Mouse (Mus musculus) left cerebral cortex, adult 6 months (tissue): Measurements from ENCODE around the gene Zfp473. TPM values are rescaled to one million over a fixed set of nuclear protein-coding genes. Genes with fewer than 3 reads are reported as not detected.

ENCODE experiments used
- long read RNA-seq, 2 experiments: library from polyadenylated mRNA; unstranded; transcript quantifications; one replicate each; pipeline ENCODE4 v2.0.0; 2019 to 2020
- polyA plus RNA-seq: library from polyadenylated mRNA; unstranded; fragments of <200 nt; fragmentation: Nextera tagmentation; gene quantifications from 2 replicates; pipeline ENCODE4 v1.2.3, GENCODE M21; 2021

The Zfp473 gene
- 0.18 and 0.42 TPM in 2 replicates for polyA plus RNA-seq
- long read RNA-seq, experiment 1, partial matches to known transcripts: 1 of 1 reads
- long read RNA-seq, experiment 1, other reads (novel, unspliced or antisense): 0 of 1 reads
- long read RNA-seq, experiment 2: 0 reads

DNA sequence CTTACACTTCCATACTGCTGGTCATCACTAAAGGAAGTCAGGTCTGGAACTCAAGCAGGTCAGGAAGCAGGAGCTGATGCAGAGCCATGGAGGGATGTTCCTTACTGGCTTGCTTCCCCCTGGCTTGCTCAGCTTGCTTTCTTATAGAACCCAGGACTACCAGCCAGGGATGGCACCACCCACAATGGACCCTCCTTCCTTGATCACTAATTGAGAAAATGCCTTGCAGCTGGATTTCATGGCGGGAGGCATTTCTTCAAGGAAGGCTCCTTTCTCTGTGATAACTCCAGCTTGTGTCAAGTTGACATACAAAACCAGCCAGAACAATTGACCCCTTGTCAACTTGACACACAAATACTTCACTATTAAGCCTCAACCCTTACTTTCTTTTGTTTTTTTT, at the start of gene Zfp473:
Gene Zfp473 (minus strand): TSS at position 101 of the 400 bp plus-strand sequence.

GRCm38 (mm10) chr7:44748101-44749044, 2.5 kb downstream of the Zfp473 start, which contains the start of gene Vrk3:
Gene Vrk3 (plus strand): TSS chr7:44748413.

DNA sequence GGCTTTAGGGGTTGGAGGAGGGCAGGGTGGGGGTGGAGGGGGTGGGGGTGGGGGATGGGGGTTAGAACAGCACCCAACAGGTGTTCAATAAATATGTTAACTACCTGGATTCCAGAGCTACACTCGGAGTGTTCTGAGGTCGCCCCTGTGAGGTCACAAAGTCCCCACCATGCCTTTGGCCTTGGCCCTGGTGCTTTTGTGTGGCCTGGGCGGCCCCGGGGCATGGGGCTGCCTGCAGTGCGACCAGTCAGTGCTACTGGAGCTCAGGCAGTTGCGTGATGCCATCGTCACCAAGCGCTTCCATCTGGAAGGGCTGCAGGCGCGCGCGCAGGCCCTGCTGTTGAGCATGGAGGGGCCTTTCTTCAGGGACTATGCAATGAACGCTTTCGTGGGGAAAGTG, 42.3 kb downstream of the Zfp473 start, which contains the start of gene Izumo2:
Gene Izumo2 (plus strand): TSS at position 169 of the 400 bp plus-strand sequence.

Other genes with a start within 250 kb of the Zfp473 start
- gene Mybpc2, start 226.4 kb downstream of the Zfp473 start, polyA plus RNA-seq: 0.15 and 0.18 TPM in 2 replicates
- gene Spib, start 219.0 kb downstream of the Zfp473 start, polyA plus RNA-seq: 0.05 TPM in 1 of 2 replicates, not detected in the other
- gene Pold1, start 202.2 kb downstream of the Zfp473 start, polyA plus RNA-seq: 5.5 and 5.9 TPM in 2 replicates
- gene Nr1h2, start 197.1 kb downstream of the Zfp473 start, polyA plus RNA-seq: 42.0 and 67.6 TPM in 2 replicates
- gene Napsa, start 178.7 kb downstream of the Zfp473 start, polyA plus RNA-seq: 0.23 and 0.34 TPM in 2 replicates
- 2.6 and 34.9 TPM in 2 replicates for gene Kcnc3, start 160.4 kb downstream of the Zfp473 start, polyA plus RNA-seq
- gene Myh14, start 80.2 kb downstream of the Zfp473 start, polyA plus RNA-seq: 20.8 and 23.6 TPM in 2 replicates
- not detected in 2 replicates for gene Izumo2, start 42.3 kb downstream of the Zfp473 start, polyA plus RNA-seq
- gene Vrk3, start 2.6 kb downstream of the Zfp473 start, polyA plus RNA-seq: 29.4 and 33.2 TPM in 2 replicates
- gene Nup62, start 65.0 kb upstream of the Zfp473 start, polyA plus RNA-seq: 9.7 and 11.8 TPM in 2 replicates
- 0.51 and 1.0 TPM in 2 replicates for gene Il4i1, start 65.3 kb upstream of the Zfp473 start, polyA plus RNA-seq
- gene Atf5, start 65.6 kb upstream of the Zfp473 start, polyA plus RNA-seq: 0.93 and 2.1 TPM in 2 replicates
- gene Akt1s1, start 97.9 kb upstream of the Zfp473 start, polyA plus RNA-seq: 31.0 and 50.0 TPM in 2 replicates
- gene Tbc1d17, start 98.0 kb upstream of the Zfp473 start, polyA plus RNA-seq: 48.7 and 69.5 TPM in 2 replicates
- gene Pnkp, start 106.1 kb upstream of the Zfp473 start, polyA plus RNA-seq: 25.1 and 38.7 TPM in 2 replicates
- 120 and 523 TPM in 2 replicates for gene Ptov1, start 118.7 kb upstream of the Zfp473 start, polyA plus RNA-seq
- gene Med25, start 141.7 kb upstream of the Zfp473 start, polyA plus RNA-seq: 114 and 117 TPM in 2 replicates
- 11.3 and 12.2 TPM in 2 replicates for gene Fuz, start 145.0 kb upstream of the Zfp473 start, polyA plus RNA-seq
- 27.8 and 116 TPM in 2 replicates for gene Ap2a1, start 178.4 kb upstream of the Zfp473 start, polyA plus RNA-seq
- 0.91 and 0.97 TPM in 2 replicates for gene Tsks, start 192.2 kb upstream of the Zfp473 start, polyA plus RNA-seq
- gene Cpt1c, start 223.8 kb upstream of the Zfp473 start, polyA plus RNA-seq: 48.7 and 54.3 TPM in 2 replicates
- 9.6 and 17.5 TPM in 2 replicates for gene Prmt1, start 235.5 kb upstream of the Zfp473 start, polyA plus RNA-seq
- 11.6 and 14.6 TPM in 2 replicates for gene Irf3, start 246.6 kb upstream of the Zfp473 start, polyA plus RNA-seq
- 2.0 and 2.6 TPM in 2 replicates for gene Bcl2l12, start 247.7 kb upstream of the Zfp473 start, polyA plus RNA-seq